Mouse (Mus musculus) heart, embryonic 14.5 days (tissue): ENCODE results near the gene Slc45a1. TPM values are rescaled to one million over a fixed set of nuclear protein-coding genes. Genes with fewer than 3 reads are reported as not detected.
"Not testable (repeated sequence)": the region's sequence is repeated elsewhere in the genome, so short reads cannot be mapped to it uniquely, and the experiment has no call there.

Source experiments
- ATAC-seq: fragments of 200-750 bp; cut with Nextera tagmentation; 2 replicates; pipeline ENCODE4 v1.8.0; 2017; ENCODE audit warnings: low read depth, moderate TSS enrichment; ENCODE audit not compliant: insufficient number of reproducible peaks, insufficient read depth, low FRiP score
- H3K27ac ChIP-seq, 2 experiments: fragments of 200-500 bp in 1 of 2; fragments of 300-500 bp in 1 of 2; sonication (generic) in 1 of 2; replicated peaks in 1 of 2; 2 replicates each; pipeline ENCODE4 v1.5.1; 2012 to 2014; ENCODE audit warnings: low read depth in 2 of 2, low read length in 2 of 2, control low read depth in 1 of 2, mild to moderate bottlenecking in 1 of 2, mixed read lengths in 1 of 2; ENCODE audit not compliant: control insufficient read depth in 1 of 2, insufficient read depth in 1 of 2
- H3K27me3 ChIP-seq: fragments of 300-500 bp; sonication (generic); 2 replicates; pipeline ENCODE4 v1.6.1; 2014; ENCODE audit warnings: mild to moderate bottlenecking, low read length, control low read depth; ENCODE audit not compliant: control insufficient read depth, insufficient read depth
- H3K36me3 ChIP-seq: fragments of 300-500 bp; sonication (generic); 2 replicates; pipeline ENCODE4 v1.6.1; 2014; ENCODE audit warnings: mild to moderate bottlenecking, control low read depth, low read length, mixed read lengths; ENCODE audit not compliant: control insufficient read depth, insufficient read depth
- H3K4me1 ChIP-seq, 2 experiments: fragments of 200-500 bp in 1 of 2; fragments of 300-500 bp in 1 of 2; sonication (generic) in 1 of 2; 2 replicates each; pipeline ENCODE4 v1.6.1; 2012 to 2014; ENCODE audit warnings: low read length in 2 of 2, control low read depth in 1 of 2, mixed read lengths in 1 of 2; ENCODE audit not compliant: control insufficient read depth in 2 of 2, insufficient read depth in 2 of 2
- H3K4me2 ChIP-seq: fragments of 300-500 bp; sonication (generic); 2 replicates; pipeline ENCODE4 v1.6.1; 2014; ENCODE audit warnings: mild to moderate bottlenecking, low read length
- H3K4me3 ChIP-seq, 2 experiments: fragments of 200-500 bp in 1 of 2; fragments of 300-500 bp in 1 of 2; sonication (generic) in 1 of 2; 2 replicates each; pipeline ENCODE4 v1.5.1; 2012 to 2014; ENCODE audit warnings: low read length in 2 of 2, mild to moderate bottlenecking in 2 of 2, control low read depth in 1 of 2, low read depth in 1 of 2, moderate library complexity in 1 of 2; ENCODE audit not compliant: control insufficient read depth in 1 of 2, insufficient read depth in 1 of 2
- H3K9ac ChIP-seq: fragments of 300-500 bp; sonication (generic); 2 replicates; pipeline ENCODE4 v1.6.1; 2014; ENCODE audit warnings: mild to moderate bottlenecking, low read length
- H3K9me3 ChIP-seq: fragments of 300-500 bp; sonication (generic); 2 replicates; pipeline ENCODE4 v1.6.1; 2016; ENCODE audit warnings: low read length, control low read depth; ENCODE audit not compliant: control insufficient read depth
- WGBS: fragments of 180-500 bp; shearing (Covaris S2); extraction: QIAGEN DNeasy Blood & Tissue Kit; methylation state at CpG from one replicate; pipeline ENCODE4 v1.1.7; 2014; 5-methylcytosine and 5-hydroxymethylcytosine counted together
- polyA plus RNA-seq: library from polyadenylated mRNA; unstranded; fragments of >200 nt; fragmentation: Nextera tagmentation; extraction: Ambion mirVana; gene quantifications from 2 replicates; pipeline ENCODE4 v1.2.1, GENCODE M21; 2014

The Slc45a1 gene
- polyA plus RNA-seq, 1 experiment from 2014 or later = 0.05 TPM

- Histone ChIP-seq H3K9ac (no peak overlapping the region), H3K4me1 (peaks cover 16 to 24% of the 10 kb centered on the region in 2 experiments), H3K36me3 (no peaks in the 10 kb centered on the region), H3K4me2 (no peak overlapping the region), H3K27ac (no peak overlapping the region), H3K27me3 (no peaks in the 10 kb centered on the region), H3K9me3 (no peaks in the 10 kb centered on the region), H3K4me3 (no peak overlapping the region)
- 90% methylated on average over 10 of the region's 10 CpGs for WGBS
- no peak for ATAC-seq
These were observed 50.5 kb downstream of the Slc45a1 start for GRCm38 (mm10) chr4:150601489-150601888.

- H3K9ac ChIP-seq, H3K27me3 ChIP-seq, H3K27ac ChIP-seq, ATAC-seq, H3K36me3 ChIP-seq, H3K4me2 ChIP-seq, H3K9me3 ChIP-seq, H3K4me3 ChIP-seq: not testable (repeated sequence)
- H3K4me1 ChIP-seq = peaks cover 16 to 30% of the 10 kb centered on the region in 2 experiments
- WGBS = 92% methylated on average over 2 of the region's 2 CpGs
These were observed 51.5 kb downstream of the Slc45a1 start for GRCm38 (mm10) chr4:150600503-150600902.

GRCm38 (mm10) chr4:150599119-150599992 lies 52.6 kb downstream of the Slc45a1 start:
- Histone ChIP-seq H3K27me3 (no peaks in the 10 kb centered on the region), H3K4me2 (peak overlapping the region; percentile 16; the same call in 1 of the 2 replicates), H3K4me3 (no peak overlapping the region), H3K9ac (peak overlapping the region; percentile 11; the same call in 1 of the 2 replicates), H3K27ac (peak overlapping the region; percentile 57 to 68; a peak in 3 of 4 replicates), H3K4me1 (peaks cover 16 to 30% of the 10 kb centered on the region in 2 experiments), H3K36me3 (no peaks in the 10 kb centered on the region), H3K9me3 (no peaks in the 10 kb centered on the region)
- WGBS = 45% methylated on average over 3 of the region's 3 CpGs
- peak; percentile 35; the same call in 1 of the 2 replicates for ATAC-seq

GRCm38 (mm10) chr4:150598686-150599085 lies 53.3 kb downstream of the Slc45a1 start:
- 12% methylated on average over 1 of the region's 1 CpGs for WGBS
- peaks cover 16 to 30% of the 10 kb centered on the region in 2 experiments for H3K4me1 ChIP-seq

GRCm38 (mm10) chr4:150595991-150596390 lies 56.0 kb downstream of the Slc45a1 start:
- no peak for ATAC-seq
- H3K4me2 ChIP-seq = no peak overlapping the region
- no peaks in the 10 kb centered on the region for H3K27me3 ChIP-seq
- H3K9me3 ChIP-seq = no peaks in the 10 kb centered on the region
- no peak overlapping the region for H3K4me3 ChIP-seq
- no peak overlapping the region for H3K9ac ChIP-seq
- H3K4me1 ChIP-seq = peaks cover 23 to 55% of the 10 kb centered on the region in 2 experiments
- no peak overlapping the region for H3K27ac ChIP-seq
- H3K36me3 ChIP-seq = no peaks in the 10 kb centered on the region
- 82% methylated on average over 5 of the region's 5 CpGs for WGBS

More at GRCm38 (mm10) chr4:150598686-150599085, 53.3 kb downstream of the Slc45a1 start:
- Histone ChIP-seq H3K4me3 (no peak overlapping the region), H3K27me3 (no peaks in the 10 kb centered on the region), H3K9ac (no peak overlapping the region), H3K27ac (peak overlapping the region in 1 of 2 experiments; percentile 34; a peak in 1 of 4 replicates), H3K4me2 (no peak overlapping the region), H3K9me3 (no peaks in the 10 kb centered on the region), H3K36me3 (no peaks in the 10 kb centered on the region)
- no peak for ATAC-seq

- no peak overlapping the region for H3K4me3 ChIP-seq
- 67% methylated on average over 3 of the region's 3 CpGs for WGBS
- H3K27me3 ChIP-seq = no peaks in the 10 kb centered on the region
- no peaks in the 10 kb centered on the region for H3K36me3 ChIP-seq
- ATAC-seq = no peak
- H3K4me2 ChIP-seq = no peak overlapping the region
- H3K4me1 ChIP-seq = peaks cover 23 to 62% of the 10 kb centered on the region in 2 experiments
- H3K9ac ChIP-seq = no peak overlapping the region
- H3K9me3 ChIP-seq = no peaks in the 10 kb centered on the region
- no peak overlapping the region for H3K27ac ChIP-seq
These were observed 56.9 kb downstream of the Slc45a1 start for GRCm38 (mm10) chr4:150595071-150595470.

GRCm38 (mm10) chr4:150594298-150594829 lies 57.6 kb downstream of the Slc45a1 start:
- no peak overlapping the region for H3K4me3 ChIP-seq
- no peaks in the 10 kb centered on the region for H3K27me3 ChIP-seq
- no peak for ATAC-seq
- H3K9ac ChIP-seq = no peak overlapping the region; the same call in 1 of the 2 replicates
- no peak overlapping the region for H3K27ac ChIP-seq
- no peaks in the 10 kb centered on the region for H3K9me3 ChIP-seq
- peaks cover 18 to 55% of the 10 kb centered on the region in 2 experiments for H3K4me1 ChIP-seq
- H3K36me3 ChIP-seq = no peaks in the 10 kb centered on the region
- no peak overlapping the region for H3K4me2 ChIP-seq
- whole genome bisulfite sequencing = 85% methylated on average over 4 of the region's 4 CpGs
